Mouse (Mus musculus) retina, postnatal 7 days (tissue): ENCODE data around the gene Gm20388.
"Not testable (repeated sequence)": the region's sequence is repeated elsewhere in the genome, so short reads cannot be mapped to it uniquely, and the experiment has no call there.

ENCODE experiments used
- DNase-seq: peaks from one replicate; pipeline ENCODE4 v3.0.0-alpha.2; 2012; ENCODE audit warnings: low read depth, low spot score

Gm20388 gene

DNA sequence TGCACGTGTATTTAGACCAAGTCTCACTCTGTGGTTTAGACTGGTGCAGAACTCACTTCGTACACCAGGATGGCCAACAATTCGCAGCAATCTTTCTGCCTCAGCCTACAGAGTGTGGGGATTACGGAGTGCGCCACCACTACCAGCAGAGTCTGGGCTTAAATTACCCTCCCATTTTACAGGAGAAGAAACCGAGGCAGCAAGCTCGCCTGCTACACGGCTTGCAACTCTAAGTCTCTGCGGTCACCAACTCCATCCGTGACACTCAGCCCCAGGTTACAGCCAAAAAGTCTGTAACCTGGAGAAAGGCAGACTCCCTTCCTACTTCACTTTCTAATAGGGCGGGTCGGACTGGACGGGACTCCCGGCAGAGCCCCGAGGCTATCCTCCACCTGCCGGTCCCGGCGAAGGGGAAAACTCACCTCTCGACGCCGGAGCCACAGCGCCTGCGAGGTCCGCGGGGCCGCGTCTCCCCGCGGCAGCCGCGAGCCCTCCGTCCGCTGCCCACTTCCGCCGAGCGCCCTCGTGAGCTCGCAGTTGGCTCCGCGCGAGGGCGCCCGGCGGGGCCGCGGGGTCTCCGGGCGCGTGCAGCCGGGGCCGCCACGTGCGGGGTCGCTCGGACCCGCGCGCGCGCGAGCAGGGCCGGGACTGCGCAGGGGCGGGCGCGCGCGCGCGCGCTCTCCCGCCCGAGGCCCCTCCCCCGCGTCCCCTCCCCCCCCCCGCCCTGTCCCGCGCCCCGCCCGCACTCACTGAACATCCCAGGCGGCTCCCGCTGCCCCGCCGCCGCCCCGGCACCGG is 4110.0 kb downstream of the Gm20388 start:
- DNase-seq: peak; percentile 66

DNA sequence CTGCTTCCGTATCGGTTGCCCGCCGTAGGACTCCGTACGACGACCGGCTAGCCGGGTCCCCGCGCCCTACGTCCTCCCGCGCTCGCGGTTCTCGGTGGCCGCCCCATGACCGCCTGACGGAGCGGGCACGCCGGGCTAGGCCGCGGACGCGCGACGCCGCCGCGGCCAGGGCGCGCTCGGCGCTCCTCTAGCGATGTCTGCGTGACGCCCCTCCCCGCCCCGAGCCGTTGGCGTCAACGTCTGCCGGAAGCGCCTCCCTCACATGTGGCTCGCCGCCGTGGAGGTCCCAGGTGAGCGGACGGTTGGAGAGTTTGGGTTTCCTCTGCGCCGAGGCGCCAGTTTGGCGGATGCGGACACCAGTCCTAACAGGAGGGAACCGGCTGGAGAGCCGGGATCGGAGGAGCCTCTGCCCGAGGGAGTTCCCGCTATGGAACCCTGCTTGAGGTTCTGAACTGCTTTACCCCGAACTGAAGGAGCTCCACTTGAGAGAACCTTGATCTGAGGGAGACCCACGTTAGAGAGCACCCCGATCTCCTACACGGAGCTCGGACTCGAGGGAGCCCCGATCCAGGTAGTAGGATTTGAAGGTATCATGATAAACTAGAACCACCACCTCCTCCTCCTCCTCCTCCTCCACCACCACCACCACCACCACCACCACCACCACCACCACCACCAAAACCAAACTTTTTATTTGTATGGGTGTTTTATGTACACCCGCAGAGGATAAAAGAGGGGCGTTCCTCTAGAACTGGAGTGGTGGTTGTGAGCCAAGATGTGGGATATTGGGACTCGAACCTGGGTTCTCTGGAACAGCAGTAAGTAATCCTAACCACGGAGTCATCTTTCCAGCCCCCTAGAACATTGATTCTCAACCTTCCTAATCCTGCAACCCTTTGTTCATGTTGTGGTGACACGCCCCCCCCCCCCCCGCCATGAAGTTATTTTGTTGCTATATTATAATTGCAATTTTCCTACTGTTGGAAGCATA is 4110.9 kb downstream of the Gm20388 start, which contains the start of the genes Taf5l and Urb2:
Gene Taf5l, minus strand, starts transcription at position 161 of the 991 bp plus-strand sequence.
Gene Urb2, plus strand, starts transcription at position 272 of the 991 bp plus-strand sequence.
- DNase-seq: peak; percentile 79

DNA sequence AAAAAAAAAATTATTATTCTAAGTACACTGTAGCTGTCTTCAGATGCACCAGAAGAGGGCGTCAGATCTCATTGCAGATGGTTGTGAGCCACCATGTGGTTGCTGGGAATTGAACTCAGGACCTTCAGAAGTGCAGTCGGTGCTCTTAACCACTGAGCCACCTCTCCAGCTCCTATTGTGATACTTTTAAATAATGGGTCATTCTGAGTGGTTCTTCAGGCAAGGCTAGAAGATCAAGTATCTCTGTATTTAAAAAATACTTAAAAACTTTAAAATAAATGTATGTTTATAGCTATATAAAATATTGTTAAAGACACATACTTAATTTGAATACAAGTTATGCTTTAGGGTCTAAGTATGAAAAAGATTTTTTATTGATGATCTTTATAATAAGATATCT is 4115.6 kb downstream of the Gm20388 start:
- not testable (repeated sequence) for DNase-seq

DNA sequence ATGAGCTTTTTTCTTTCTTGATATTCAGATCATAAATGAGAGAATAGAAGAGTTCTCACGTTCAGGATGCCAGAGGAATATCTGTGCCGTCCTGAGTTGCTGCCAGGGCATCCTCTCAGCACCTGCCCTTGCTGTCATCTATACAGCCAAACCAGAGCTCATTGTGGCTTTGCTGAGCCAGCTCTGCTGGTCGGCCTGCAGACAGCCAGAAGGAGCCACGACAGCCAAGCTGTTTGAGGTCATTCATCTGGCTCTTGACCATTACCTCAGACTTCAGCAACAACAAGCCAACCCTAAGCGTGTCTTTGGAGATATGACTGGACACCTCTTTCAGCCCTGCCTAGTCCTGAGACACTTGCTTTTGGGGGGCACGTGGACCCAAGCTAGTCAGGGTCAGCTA is 4117.2 kb downstream of the Gm20388 start:
- no peak for DNase-seq

DNA sequence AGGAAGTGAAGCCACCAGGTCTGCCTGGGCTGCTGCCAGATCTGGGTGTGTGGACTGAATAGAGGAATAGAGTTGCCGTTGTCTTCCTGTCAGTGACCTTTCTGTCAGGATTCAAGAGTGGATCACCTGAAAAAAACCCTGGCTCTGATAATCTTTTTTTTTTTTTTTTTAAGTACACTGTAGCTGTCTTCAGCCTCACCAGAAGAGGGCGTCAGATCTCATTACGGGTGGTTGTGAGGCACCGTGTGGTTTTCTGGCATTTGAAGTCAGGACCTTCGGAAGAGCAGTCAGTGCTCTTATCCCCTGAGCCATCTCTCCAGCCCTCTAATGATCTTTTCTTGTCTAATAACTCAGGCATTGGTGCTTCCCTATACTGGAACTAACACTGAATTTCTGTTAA is 4122.8 kb downstream of the Gm20388 start:
- no peak for DNase-seq

DNA sequence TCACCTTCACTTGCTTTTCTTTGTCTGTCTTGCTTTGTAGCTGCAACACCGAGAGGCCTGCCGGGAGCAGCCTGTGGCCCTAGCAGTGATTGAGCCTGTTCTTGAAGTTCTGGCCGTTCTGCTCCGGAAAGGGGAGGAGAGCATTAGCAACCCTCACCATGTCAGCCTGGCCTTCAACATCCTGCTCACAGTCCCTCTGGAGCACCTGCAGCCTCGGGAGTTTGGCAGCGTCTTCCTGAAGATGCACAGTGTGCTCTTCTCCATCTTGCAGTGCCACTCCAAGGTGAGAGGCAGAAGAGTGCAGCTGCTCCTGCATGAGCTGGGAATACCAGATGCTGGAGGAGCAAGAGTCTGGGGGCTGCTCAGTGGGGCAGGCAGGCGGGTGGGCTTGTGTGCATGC is 4127.5 kb downstream of the Gm20388 start:
- DNase-seq: no peak

DNA sequence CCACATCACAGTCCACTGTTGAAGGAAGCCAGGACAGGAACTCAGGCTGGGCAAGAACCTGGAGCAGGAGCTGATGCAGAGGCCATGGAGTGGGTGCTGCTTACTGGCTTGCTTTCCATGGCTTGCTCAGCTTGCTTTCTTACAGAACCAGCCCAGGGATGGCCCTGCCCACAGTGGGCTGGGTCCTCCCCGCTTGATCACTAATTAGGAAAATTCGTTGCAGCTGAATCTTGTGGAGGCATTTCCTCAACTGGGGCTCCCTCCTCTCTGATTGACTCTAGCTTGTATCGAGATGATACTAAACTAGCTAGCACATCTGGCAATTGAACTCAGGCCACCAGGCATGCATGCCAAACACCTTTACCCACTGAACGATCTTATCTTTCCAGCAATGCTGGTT is 4128.7 kb downstream of the Gm20388 start:
- DNase-seq: no peak

DNA sequence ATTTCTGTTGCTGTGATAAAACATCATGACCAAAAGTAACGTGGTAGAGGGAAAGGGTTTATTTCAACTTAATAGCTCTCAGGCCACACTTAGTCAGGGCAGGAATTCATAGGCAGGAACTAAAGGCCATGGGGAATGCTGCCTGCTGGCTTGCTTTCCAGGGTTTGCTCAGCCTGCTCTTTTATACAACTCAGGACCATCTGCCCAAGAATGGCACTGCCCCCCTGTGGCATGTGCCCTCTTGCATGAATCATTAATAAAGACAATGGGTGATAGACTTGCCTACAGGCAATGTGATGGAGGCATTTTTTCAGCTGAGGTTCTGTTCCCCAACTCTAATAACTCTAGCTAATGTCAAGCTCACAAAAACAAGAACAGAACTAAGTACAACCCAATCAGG is 4131.6 kb downstream of the Gm20388 start:
- DNase-seq: no peak

DNA sequence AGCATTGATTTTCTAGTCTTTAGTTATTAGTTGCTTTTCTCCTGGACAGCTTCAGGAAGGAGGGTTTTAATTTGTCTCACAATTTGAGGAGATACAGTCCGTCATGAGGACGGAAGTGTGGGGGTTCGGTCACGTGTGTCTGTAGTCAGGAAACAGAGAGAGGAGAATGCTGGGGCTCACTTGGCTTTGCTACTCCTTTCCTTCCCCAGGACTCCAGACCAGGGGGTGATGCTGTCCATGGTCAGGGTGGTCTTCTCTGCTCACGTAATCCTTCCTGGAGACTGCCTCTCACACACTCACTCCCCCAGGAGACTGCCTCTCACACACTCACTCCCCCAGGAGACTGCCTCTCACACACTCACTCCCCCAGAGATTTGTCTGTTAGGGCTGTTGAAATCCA is 4133.8 kb downstream of the Gm20388 start:
- no peak for DNase-seq

DNA sequence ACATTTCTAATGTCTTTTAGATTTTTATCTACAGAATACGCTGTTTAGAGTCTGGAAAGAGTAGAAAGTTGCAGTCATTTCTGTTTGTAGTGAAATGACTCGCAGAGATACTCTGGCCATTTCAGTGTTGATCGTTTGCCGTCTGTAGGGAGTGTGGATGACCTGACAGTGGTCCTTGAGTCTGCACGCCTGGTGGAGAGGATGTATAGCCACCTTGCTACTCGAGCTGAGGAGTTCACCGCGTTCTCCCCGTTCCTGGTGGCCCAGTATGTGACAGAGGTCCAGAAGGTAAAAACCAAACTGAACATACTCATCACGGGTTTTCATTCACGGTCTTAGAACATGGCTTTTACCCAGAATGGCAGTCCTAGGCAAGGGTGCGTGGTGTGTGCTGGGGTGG is 4134.3 kb downstream of the Gm20388 start:
- DNase-seq: no peak

DNA sequence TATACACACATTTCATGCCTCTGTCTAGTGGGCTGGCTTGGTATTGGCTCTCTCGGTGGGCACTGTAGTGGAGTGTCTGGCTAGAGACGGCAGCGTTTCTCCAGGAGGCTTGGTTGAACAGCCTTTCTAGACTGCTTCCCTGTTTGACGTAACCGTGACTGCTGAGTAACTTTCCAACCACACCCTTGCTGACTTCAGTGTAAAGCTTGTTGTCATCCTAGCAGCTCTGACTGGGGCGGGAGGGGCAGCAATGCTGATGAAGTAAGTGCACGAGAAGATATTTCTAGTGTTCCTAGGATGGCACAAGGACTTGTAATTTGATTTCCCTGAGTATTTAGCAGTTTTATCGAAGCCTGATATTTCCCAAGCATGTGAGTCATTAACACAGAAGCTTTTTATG is 4135.2 kb downstream of the Gm20388 start:
- no peak for DNase-seq

DNA sequence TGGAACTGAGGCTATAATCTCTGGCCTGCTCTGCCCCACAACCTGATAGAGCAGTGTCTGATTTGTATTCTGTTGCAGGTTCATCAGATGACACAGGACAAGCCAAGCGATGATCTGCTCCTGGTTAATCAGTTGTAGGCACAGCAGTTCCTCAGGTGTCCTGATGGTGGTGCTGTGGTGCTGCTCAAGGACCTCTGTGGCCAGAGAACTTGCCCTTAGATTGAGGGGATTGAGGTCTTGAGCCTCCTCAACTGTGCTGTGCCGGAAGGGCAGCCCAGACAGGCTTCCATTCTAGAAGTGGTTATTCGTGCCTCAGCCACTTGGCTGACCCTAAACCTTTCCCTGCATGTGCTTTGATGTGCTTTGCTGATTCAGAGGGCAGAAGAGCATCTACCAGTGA is 4141.5 kb downstream of the Gm20388 start:
- DNase-seq: peak; percentile 53

DNA sequence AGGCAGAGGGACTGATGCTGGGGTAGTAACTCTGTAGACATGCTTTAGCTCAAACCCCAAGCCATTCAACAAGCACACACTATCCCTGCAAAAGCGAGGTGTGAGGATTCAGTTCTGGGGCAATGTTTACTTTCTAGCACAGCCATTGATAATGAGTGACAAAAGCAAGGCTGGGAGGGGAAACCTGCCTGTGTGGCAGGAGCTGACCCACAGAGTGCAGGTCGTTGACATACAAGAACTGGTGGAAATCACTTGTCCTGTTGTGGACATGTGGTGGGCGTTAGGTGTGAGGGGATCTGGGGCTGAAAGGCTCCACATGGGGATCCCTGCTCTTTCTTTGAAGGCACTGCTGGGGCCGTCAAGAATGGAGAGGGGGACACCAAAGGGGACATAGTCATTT is 4141.9 kb downstream of the Gm20388 start:
- DNase-seq: no peak

DNA sequence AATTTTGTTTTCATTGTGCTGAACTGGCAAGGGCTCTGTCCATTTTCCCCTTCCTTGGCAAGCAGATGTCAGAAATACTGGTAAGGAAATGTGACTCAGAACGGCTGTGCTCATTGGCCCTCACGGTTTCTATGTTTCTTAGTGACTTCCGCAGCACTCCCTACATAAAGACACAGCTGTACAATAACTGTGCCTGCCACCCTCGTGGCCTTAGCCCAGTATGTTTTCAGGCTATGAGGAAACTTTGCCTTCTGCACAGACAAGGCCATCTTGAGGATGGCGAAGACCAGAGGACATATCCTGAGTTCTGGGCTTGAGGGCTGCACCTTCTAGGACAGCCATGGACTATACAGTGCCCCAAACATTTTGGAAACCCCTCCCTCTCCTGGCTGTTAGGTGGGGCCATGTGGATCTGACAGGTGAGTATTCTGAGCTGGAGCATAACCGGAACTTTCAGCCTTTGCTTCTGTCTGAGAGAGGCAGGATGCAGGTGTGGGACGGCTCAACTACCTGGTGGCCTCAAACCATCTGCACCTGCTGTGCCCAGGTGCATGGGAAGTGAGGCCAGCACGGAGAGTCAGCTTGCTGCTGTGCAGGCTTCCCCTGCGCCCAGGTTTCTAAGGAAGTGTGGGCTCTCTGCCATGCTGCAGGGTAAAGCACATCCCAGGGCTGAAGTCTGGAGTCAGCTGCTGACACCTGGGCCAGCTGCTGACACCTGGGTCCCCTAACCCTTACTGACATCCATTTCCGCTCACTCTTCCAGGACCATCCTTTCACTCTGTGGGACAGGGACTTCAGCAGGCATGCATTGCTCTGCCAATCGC is 4146.4 kb downstream of the Gm20388 start:
- no peak for DNase-seq

DNA sequence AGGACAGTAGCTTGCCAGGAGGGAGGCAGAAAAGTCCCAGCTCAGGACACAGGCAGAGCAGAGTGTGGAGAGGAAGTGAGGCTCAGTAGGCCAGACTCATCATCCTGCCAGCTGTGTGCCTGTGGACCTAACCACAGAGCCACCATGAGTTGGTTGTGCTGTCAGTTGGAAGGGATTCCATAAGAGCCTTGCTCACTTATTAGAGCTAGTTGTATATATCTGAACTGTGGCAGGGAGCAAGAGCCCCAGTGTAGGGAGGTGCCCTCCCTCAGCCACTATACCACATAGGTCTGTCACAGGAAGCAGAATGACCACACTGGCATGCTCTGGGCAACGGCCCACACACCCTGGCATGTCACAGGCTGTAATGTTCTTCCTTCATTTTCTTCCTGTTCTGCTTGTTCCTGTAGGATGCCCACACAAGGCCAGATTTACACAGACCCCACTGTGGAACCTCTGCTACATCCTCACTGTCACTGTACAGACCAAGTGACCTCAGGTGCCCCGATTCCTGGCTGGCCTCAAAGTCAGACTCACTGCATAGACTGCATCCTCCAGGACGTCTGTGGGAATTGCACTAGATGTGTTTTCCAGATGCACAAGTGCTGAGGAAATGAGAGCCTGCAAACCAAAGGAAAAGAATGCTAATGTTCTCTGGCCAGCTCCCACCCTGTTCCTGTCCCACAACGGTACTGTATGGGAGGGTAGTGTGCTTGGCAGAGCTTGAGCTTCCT is 4155.9 kb downstream of the Gm20388 start:
- DNase-seq: no peak

DNA sequence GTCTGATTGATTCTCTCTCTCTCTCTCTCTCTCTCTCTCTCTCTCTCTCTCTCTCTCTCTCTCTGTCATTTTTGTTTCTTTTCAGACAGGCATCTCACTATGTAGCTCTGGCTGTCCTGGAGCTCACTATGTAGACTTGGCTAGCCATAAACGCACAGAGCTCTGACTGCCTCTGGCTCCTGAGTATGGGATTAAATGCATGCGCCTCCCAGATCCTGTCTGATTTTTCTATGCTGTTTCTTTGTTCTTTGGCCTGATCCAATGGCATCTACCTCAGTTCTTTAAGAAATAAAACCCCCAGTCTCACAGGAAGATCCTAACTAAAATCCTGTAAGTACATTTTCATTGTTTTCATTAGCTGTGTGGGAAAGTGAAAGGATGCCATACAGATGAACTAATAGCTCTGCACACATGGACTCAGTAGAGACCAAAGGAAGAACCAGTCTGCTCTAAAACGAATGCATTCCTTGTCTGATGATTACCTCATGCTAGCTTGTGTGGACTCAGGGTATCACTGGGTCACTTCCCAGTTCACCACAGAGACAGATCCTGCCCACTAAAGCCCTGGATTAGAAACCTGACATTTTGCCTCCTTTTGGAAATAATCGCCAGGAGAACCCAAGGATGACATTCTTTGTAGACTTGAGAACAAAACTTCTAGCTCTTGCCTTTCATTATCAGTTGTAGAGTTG is 4156.6 kb downstream of the Gm20388 start:
- DNase-seq: no peak

DNA sequence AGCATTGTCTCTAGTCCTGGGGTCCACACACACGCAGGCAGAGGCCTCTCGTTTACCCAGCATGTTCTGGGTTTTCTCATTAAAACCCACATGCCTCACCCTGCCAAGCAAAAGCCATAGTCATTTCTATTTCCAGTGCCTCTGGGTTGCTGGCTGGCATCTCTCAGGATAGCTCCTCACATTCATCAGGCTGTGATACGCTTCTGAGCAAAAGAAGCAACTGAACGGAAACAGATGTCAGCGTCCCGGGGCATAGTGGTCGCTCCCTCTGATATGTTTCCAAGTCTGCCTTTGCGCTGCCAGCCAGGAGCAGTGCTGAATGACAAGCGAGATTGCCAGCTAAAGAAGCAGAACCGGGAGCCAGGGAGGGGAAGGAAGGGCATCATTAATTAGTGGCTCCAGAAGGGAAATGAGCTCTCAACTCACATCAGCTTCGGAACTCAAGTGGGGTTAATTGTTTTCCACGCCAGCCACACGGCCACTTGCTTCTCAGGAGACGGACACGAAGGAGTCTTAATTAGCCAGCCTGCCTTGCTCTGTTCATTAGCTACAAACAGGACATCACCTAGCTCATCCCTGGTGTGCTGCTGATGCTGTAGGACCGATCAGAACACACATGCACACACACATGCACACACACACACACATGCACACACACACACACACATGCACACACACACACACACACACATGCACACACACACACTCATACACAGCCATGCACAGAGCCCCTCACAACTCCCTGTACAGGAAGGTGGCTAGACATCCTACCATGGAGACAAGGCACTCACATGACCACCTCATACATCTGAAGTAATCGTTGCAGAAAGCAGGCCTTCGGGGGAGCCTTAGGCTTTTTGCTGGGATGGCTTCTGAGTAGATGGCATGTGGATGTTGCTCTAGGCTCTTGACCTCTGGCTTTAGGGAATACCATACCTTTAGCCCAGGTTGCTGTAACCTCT is 4160.0 kb downstream of the Gm20388 start:
- no peak for DNase-seq

DNA sequence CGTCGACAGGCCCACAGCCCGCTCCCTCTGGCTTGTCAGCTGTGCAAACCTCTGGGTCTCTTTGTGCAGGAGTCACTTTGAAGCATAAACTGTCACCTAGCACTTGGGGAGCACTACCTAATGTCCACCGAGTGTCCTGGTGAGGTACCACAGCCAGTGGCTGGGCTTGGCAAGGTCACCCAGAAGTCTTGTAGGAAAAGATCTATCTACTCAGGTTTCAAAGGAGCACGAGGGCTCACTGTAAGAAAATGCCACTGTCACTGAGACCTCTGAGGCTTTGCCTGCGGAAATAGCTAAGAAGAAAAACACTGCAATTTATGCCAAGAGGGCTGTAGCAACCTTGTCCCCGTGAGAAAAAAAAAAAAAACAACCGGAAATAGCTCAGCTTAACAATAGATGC is 4165.3 kb downstream of the Gm20388 start:
- DNase-seq: no peak

DNA sequence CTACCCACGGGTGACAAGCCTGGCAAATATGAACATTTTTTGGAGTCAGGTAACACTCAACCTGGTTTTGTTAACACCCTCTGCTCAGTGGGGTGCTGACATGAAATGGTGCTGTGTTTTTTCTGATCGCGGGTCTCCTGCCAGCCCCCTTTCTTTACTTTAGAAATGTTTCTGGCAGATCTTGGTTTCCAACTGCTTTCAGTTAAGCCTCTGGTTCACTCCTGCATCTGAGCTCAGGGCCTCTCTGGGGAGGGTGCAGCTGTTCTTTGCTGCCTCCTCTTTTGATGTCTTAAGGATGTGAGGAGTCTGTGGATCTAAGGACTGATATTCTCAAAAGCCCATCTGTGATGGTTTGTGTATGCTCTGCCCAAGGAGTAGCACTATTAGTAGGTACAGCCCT is 4165.8 kb downstream of the Gm20388 start:
- no peak for DNase-seq
